Mouse (Mus musculus): ENCODE measurements at regions not wholly inside any gene's neighbourhood (a gene's known extent, or its start where the extent isn't known, plus 50 kb on each side); places are given as distances from the start of the nearest gene placed in this dataset.

GRCm38 (mm10) chr13:26079362-26079761 lies 690.6 kb downstream of the Hdgfl1 start:
- TF ChIP-seq POLR2A (IDR thresholded peaks at IDR 0.05; ENCODE audit: insufficient read depth, low read depth, low read length): no peak
- no peak for TF ChIP-seq CTCF (IDR thresholded peaks at IDR 0.05)
